Mouse (Mus musculus) hindbrain, embryonic 16.5 days (tissue): ENCODE results near the gene Gm17535. TPM values are rescaled to one million over a fixed set of nuclear protein-coding genes. Genes with fewer than 3 reads are reported as not detected.
"Not testable (repeated sequence)": the region's sequence is repeated elsewhere in the genome, so short reads cannot be mapped to it uniquely, and the experiment has no call there.

Experiments used
- ATAC-seq: fragments of 200-750 bp; cut with Nextera tagmentation; 2 replicates; pipeline ENCODE4 v1.8.0; 2017; ENCODE audit warnings: moderate TSS enrichment, moderate library complexity
- H3K27ac ChIP-seq: fragments of 300-500 bp; sonication (generic); 2 replicates; pipeline ENCODE4 v1.5.1; 2014; ENCODE audit warnings: low read depth, mild to moderate bottlenecking, control low read depth, low read length, moderate library complexity
- H3K27me3 ChIP-seq: fragments of 300-500 bp; sonication (generic); replicated peaks from 2 replicates; pipeline ENCODE4 v1.6.1; 2014; ENCODE audit warnings: low read length; ENCODE audit not compliant: control insufficient read depth, insufficient read depth
- H3K36me3 ChIP-seq: fragments of 300-500 bp; sonication (generic); 2 replicates; pipeline ENCODE4 v1.6.1; 2014; ENCODE audit warnings: mild to moderate bottlenecking, low read length, moderate library complexity, mixed read lengths; ENCODE audit not compliant: control insufficient read depth, insufficient read depth
- H3K4me1 ChIP-seq: fragments of 300-500 bp; sonication (generic); 2 replicates; pipeline ENCODE4 v1.6.1; 2014; ENCODE audit warnings: low read depth, low read length; ENCODE audit not compliant: control insufficient read depth, insufficient read depth
- H3K4me2 ChIP-seq: fragments of 300-500 bp; sonication (generic); 2 replicates; pipeline ENCODE4 v1.6.1; 2014; ENCODE audit warnings: mild to moderate bottlenecking, low read length, control low read depth, moderate library complexity
- H3K4me3 ChIP-seq: fragments of 300-500 bp; sonication (generic); 2 replicates; pipeline ENCODE4 v1.5.1; 2014; ENCODE audit warnings: mild to moderate bottlenecking, low read length, control low read depth, moderate library complexity
- H3K9ac ChIP-seq: fragments of 300-500 bp; sonication (generic); 2 replicates; pipeline ENCODE4 v1.6.1; 2014; ENCODE audit warnings: low read depth, mild to moderate bottlenecking, control low read depth, low read length, moderate library complexity
- H3K9me3 ChIP-seq: fragments of 300-500 bp; sonication (generic); 2 replicates; pipeline ENCODE4 v1.6.1; 2014; ENCODE audit warnings: mild to moderate bottlenecking, low read length, moderate library complexity; ENCODE audit not compliant: control insufficient read depth
- WGBS: fragments of 180-500 bp; shearing (Covaris S2); extraction: QIAGEN DNeasy Blood & Tissue Kit; methylation state at CpG from one replicate; pipeline ENCODE4 v1.1.7; 2014; 5-methylcytosine and 5-hydroxymethylcytosine counted together
- polyA plus RNA-seq: library from polyadenylated mRNA; unstranded; fragments of >200 nt; fragmentation: Nextera tagmentation; extraction: Ambion mirVana; gene quantifications from 2 replicates; pipeline ENCODE4 v1.2.1, GENCODE M21; 2015

Gm17535 gene
- not detected in 2 replicates for polyA plus RNA-seq

DNA sequence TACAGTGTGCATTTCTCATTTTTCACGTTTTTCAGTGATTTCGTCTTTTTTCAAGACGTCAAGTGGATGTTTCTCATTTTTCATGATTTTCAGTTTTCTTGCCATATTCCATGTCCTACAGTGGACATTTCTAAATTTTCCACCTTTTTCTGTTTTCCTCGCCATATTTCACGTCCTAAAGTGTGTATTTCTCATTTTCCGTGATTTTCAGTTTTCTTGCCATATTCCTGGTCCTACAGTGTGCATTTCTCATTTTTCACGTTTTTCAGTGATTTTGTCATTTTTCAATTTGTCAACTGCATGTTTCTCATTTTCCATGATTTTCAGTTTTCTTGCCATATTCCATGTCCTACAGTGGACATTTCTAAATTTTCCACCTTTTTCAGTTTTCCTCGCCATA lies at the start of gene Gm17535:
Gene Gm17535 (plus strand): TSS at position 301 of the 400 bp plus-strand sequence.
- no CpG with 5 or more reads among the region's 8 CpGs for WGBS
- H3K9ac ChIP-seq, H3K4me1 ChIP-seq, H3K4me2 ChIP-seq, H3K27me3 ChIP-seq, H3K27ac ChIP-seq, H3K9me3 ChIP-seq, H3K4me3 ChIP-seq, H3K36me3 ChIP-seq, ATAC-seq: not testable (repeated sequence)

DNA sequence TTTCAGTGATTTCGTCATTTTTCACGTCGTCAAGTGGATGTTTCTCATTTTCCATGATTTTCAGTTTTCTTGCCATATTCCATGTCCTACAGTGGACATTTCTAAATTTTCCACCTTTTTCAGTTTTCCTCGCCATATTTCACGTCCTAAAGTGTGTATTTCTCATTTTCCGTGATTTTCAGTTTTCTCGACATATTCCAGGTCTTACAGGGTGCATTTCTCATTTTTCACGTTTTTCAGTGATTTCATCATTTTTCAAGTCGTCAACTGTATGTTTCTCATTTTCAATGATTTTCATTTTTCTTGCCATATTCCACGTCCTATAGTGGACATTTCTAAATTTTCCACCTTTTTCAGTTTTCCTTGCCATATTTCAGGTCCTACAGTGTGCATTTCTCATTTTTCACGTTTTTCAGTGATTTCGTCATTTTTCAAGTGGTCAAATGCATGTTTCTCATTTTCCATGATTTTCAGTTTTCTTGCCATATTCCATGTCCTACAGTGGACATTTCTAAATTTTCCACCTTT lies 33.9 kb upstream of the Gm17535 start, which contains the start of gene Gm10722:
Gene Gm10722 (plus strand): TSS at position 478 of the 528 bp plus-strand sequence.
- H3K36me3 ChIP-seq, H3K4me1 ChIP-seq, H3K9ac ChIP-seq, H3K4me3 ChIP-seq, ATAC-seq, H3K9me3 ChIP-seq, H3K4me2 ChIP-seq, H3K27me3 ChIP-seq, H3K27ac ChIP-seq: not testable (repeated sequence)
- WGBS: 72% methylated on average over 12 of the region's 12 CpGs

DNA sequence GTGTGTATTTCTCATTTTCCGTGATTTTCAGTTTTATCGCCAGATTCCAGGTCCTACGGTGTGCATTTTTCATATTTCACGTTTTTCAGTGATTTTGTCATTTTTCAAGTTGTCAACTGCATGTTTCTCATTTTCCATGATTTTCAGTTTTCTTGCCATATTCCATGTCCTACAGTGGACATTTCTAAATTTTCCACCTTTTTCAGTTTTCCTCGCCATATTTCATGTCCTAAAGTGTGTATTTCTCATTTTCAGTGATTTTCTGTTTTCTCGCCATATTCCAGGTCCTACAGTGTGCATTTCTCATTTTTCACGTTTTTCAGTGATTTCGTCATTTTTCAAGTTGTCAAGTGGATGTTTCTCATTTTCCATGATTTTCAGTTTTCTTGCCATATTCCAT lies 33.4 kb upstream of the Gm17535 start:
- H3K9ac ChIP-seq, H3K9me3 ChIP-seq, H3K27ac ChIP-seq, ATAC-seq, H3K4me3 ChIP-seq, H3K27me3 ChIP-seq, H3K4me2 ChIP-seq, H3K4me1 ChIP-seq, H3K36me3 ChIP-seq: not testable (repeated sequence)
- 65% methylated on average over 8 of the region's 8 CpGs for WGBS

DNA sequence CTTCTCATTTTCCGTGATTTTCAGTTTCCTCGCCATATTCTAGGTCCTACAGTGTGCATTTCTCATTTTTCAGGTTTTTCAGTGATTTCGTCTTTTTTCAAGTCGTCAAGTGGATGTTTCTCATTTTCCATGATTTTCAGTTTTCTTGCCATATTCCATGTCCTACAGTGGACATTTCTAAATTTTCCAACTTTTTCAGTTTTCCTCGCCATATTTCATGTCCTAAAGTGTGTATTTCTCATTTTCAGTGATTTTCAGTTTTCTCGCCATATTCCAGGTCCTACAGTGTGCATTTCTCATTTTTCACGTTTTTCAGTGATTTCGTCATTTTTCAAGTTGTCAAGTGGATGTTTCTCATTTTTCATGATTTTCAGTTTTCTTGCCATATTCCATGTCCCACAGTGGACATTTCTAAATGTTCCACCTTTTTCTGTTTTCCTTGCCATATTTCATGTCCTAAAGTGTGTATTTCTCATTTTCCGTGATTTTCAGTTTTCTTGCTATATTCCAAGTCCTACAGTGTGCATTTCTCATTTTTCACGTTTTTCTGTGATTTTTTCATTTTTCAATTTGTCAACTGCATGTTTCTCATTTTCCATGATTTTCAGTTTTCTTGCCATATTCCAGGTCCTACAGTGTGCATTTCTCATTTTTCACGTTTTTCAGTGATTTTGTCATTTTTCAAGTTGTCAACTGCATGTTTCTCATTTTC lies 32.3 kb upstream of the Gm17535 start:
- H3K9ac ChIP-seq, H3K4me3 ChIP-seq, H3K9me3 ChIP-seq, H3K4me2 ChIP-seq, H3K36me3 ChIP-seq, H3K27ac ChIP-seq, H3K27me3 ChIP-seq, H3K4me1 ChIP-seq: not testable (repeated sequence)
- 59% methylated on average over 8 of the region's 11 CpGs for WGBS
- peak; percentile 88 for ATAC-seq

- H3K9ac ChIP-seq, H3K27me3 ChIP-seq, ATAC-seq, H3K4me3 ChIP-seq, H3K4me2 ChIP-seq, H3K9me3 ChIP-seq, H3K27ac ChIP-seq, H3K4me1 ChIP-seq, H3K36me3 ChIP-seq: not testable (repeated sequence)
- WGBS: 70% methylated on average over 6 of the region's 14 CpGs
Measured at GRCm38 (mm10) chr9:3002794-3003396, 31.5 kb upstream of the Gm17535 start, which contains the start of gene Gm11168. Gm11168 (plus strand) TSS chr9:3003346.

- H3K27me3 ChIP-seq, H3K9me3 ChIP-seq, H3K4me2 ChIP-seq, H3K36me3 ChIP-seq, H3K27ac ChIP-seq, ATAC-seq, H3K9ac ChIP-seq, H3K4me3 ChIP-seq, H3K4me1 ChIP-seq: not testable (repeated sequence)
- WGBS: 83% methylated on average over 1 of the region's 5 CpGs
Measured at GRCm38 (mm10) chr9:3006179-3006578, 28.2 kb upstream of the Gm17535 start.

DNA sequence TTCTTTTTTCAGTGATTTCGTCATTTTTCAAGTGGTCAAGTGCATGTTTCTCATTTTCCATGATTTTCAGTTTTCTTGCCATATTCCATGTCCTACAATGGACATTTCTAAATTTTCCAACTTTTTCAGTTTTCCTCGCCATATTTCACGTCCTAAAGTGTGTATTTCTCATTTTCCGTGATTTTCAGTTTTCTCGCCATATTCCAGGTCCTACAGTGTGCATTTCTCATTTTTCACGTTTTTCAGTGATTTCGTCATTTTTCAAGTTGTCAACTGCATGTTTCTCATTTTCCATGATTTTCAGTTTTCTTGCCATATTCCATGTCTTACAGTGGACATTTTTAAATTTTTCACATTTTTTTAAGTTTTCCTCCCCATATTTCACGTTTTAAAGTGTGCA lies 27.8 kb upstream of the Gm17535 start:
- H3K27me3 ChIP-seq, H3K27ac ChIP-seq, H3K4me3 ChIP-seq, H3K9ac ChIP-seq, H3K9me3 ChIP-seq, H3K36me3 ChIP-seq, H3K4me2 ChIP-seq, H3K4me1 ChIP-seq: not testable (repeated sequence)
- peak; percentile 80 for ATAC-seq
- 73% methylated on average over 8 of the region's 8 CpGs for WGBS

GRCm38 (mm10) chr9:3007272-3007671 lies 27.1 kb upstream of the Gm17535 start:
- WGBS: 75% methylated on average over 7 of the region's 9 CpGs
- not testable (repeated sequence) for H3K27me3 ChIP-seq, H3K9me3 ChIP-seq, ATAC-seq, H3K4me3 ChIP-seq, H3K4me1 ChIP-seq, H3K4me2 ChIP-seq, H3K36me3 ChIP-seq, H3K9ac ChIP-seq, H3K27ac ChIP-seq

DNA sequence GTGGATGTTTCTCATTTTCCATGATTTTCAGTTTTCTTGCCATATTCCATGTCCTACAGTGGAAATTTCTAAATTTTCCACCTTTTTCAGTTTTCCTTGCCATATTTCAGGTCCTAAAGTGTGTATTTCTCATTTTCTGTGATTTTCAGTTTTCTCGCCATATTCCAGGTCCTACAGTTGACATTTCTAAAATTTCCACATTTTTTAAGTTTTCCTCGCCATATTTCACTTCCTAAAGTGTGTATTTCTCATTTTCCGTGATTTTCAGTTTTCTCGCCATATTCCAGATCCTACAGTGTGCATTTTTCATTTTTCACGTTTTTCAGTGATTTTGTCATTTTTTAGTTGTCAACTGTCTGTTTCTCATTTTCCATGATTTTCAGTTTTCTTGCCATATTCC lies 25.1 kb upstream of the Gm17535 start:
- H3K9ac ChIP-seq, H3K36me3 ChIP-seq, H3K4me2 ChIP-seq, H3K9me3 ChIP-seq, H3K27ac ChIP-seq, H3K4me1 ChIP-seq, H3K4me3 ChIP-seq, H3K27me3 ChIP-seq: not testable (repeated sequence)
- no CpG with 5 or more reads among the region's 5 CpGs for WGBS
- peak; percentile 56 for ATAC-seq
